Mouse (Mus musculus) right cerebral cortex, postnatal 4 days (tissue): Measurements from ENCODE around the gene Tmem100.

Experiments used
- DNase-seq: peaks from one replicate; pipeline ENCODE4 v3.0.0-alpha.2; 2022

Tmem100 gene

DNA sequence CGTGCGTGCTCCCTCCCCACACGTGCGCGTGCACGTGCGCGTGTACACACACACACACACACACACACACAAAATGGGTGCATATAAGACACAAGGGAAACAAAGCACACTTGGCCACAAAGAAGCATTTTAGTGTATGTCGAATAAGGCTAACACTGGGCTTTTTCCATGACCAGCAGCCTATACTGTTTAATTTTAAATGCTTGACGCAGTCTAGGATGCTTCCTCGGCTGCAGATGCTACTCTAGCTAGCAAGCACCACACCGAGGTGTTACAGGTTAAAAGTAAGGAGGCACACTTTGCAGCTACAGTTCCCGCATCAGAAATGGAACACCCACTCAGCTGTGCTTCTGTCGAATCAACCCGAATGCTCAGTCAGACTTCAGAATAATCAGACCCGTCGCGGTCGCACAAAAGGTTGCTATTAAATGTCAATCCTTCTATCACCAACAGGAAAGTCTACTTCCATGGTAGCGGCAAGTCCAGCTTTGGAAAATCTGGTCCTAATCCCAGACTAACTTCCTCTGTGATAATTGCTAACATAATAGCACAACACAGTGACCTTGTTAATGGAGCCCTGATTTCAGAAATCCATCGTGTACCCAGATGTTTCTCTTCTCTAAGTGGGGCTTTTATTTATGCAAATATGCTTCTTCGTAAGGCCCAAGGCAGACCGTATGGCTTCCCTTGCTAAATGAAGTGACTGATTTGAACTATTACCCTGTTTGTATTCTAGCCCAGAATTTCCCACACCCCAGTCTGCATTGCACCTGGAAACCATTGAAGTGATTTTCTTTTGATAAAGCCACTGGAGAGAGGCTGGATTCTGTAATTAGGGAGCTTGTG is 36.5 kb downstream of the Tmem100 start:
- DNase-seq: no peak

DNA sequence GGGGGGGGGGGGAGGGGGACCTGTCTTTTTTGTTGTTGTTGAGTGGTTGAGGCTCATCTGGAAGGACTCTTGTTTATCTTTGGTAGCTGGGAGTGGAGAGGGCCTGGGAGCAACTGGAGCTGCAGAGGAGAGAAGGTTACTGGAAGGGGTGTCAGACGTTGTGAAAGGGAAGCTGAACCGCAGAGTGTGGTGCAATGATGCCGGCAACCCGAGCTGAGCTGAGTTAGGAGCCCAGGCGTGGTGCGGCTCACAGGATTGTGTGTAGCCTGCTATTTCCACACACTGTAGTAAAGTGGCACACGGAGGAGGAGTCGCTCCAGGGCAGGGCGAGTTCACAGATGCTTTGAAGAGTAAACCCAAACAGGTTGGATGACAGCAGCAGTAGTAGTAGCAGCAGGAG is 41.6 kb downstream of the Tmem100 start:
- no peak for DNase-seq

DNA sequence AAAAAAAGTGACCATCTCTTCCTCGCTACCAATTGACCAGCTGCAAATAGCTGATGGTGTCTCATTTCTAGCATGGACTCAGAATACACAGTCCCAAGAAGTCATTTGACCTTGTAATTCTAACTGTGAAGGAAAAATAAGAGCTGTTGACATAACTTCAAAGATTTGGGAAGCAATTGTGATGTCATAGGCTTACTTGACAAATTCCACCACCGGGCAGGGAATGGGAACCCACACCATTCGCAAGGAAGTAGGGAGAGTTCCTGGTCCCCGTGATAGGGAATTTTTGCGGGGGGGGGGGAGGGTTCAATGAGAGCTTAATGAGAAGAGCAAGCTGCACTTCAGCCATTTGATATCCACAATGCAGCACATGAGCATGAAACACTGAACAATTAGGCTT is 43.1 kb downstream of the Tmem100 start:
- no peak for DNase-seq

DNA sequence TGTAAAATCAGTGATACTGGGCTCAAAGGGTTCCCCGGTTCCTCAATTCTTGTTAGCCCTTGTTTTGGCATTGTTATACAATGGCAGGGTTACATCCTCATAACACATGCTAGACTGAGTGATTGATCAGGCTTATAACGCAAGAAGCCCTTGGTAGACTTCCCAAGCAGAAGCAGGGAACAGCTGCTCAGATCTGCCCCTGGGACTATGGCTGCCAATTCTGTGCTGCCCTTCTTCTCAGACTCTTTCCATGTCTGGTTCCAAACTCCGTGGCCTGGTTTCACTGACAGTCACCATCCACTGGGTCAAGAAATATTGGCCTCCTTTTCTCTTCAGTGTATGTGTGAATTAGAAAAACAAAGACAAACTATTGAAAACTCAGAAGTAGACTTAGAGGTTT is 46.5 kb downstream of the Tmem100 start:
- DNase-seq: no peak

DNA sequence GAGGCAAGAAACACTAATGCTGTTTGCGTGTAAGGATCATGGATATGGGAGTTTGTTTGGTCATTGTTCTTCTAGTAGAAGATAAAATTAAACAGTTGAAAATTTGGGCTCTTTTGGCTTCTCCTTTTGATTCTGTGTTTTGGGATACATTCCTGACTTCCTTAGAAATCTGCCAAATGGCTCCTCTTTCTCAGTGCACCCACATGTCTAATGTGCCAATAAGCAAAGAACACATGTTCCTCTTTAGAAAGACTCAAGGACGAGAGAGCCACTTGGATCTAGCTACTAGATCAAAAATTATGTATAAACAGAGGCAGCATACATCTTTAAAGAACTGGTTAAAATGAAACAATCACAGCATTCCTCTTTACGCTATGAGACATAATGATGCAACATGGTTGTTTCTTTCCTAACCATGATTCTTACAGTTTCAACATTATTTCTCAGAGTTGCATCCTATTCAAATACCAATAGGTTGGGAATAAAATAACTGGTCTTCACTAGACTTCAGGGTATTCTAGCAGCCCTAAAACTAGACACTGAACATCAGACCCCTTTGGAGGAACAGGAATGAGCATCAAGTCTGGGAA is 50.6 kb downstream of the Tmem100 start:
- no peak for DNase-seq

DNA sequence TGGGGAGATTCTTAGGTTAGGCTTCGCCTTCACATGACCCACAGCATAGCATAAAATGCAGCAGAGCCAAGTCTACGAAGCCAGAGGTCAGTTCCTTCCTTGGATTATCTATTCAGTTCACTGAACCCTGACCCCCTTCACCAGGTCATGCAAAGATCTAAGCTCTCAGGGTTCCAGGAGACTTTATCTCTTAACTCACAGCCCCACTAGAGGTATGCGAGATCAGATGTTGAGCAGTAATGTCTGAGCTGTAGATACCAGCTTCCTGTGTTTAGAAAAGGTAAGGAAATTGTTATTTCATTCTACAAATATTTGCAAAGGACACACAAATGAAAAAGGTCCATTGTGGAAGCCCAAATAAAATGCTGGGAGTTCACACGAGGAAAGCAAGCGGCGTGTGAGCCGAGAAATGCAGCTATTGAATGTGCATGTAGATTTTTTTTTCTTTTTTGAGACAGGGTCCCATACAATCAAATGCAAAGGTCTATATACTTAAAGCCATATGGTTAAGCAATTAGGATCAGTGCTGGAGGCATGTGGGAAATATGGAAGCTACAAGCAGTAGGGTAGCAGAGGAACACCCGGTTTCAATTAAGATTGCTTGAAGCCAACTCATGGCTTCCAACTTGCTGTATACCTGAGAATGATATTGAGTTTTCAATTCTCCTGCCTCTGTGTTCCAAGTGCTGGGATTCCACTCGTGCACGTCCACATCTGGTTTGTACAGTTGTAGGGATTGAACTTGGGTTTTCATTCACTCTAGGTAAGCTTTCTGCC is 51.9 kb downstream of the Tmem100 start:
- DNase-seq: no peak

DNA sequence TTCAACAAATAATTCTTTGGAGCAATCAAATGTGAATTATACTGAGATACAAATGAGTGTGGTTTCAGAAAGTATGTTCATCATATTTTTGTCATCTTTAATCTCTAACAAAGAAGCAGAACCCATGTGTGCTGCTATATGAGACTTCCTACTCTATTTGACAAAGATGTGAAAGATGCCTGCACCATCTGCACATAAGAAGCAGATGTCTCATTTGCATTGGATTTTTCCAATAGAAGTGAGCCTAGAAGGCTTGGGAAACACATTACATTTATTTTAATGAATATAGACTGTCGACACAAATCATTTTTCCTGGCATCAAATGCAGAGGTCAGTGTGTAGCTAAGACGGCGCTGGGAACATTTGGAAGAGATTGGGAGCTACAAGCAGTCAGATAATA is 52.9 kb downstream of the Tmem100 start:
- DNase-seq: no peak

DNA sequence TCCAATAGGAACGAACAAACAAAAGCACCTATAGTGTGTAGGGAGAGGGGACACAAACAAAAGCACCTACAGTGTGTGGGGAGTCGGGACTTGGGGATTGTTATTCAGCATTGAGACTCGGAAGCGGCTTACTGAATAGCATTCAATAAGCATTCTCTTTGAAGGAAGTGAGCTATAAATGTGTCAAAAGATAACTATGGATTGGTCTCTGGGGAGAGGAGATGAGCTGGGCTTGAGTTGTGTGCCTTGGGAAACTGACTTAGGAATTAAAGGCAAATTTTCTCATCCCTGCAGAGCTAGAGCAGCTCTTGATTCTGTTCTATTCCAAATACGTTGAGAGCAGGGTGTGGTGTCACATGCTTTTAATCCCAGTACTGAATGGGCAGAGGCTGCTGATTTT is 54.0 kb downstream of the Tmem100 start:
- DNase-seq: no peak
